8 mouse cellular contexts compared by ENCODE assay signal in the genomic region with DNA sequence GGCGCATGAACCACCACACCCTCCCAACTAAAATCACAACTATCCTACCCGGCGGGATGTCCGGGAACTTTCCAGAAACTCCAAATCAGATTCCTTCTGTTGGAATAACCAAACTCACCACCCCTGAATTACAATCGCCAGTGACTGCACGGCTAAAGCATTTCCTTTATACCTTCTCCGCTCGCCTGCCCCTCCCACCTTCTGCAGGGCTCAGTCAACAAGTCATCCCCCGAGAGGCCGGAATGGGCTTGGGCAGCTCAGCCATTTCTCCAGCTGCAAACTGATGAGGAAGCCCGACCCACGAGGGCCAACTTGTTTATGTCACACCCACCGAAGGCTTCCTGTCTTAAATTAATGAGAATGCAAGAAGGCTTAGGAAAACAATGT.
DNase-seq lines count a peak whose midpoint lies in the region; ATAC-seq and TF ChIP-seq lines count a peak whose summit lies in the region.

No protein-coding gene starts in this region.

- H3K4me2 ChIP-seq in heart, embryonic 16.5 days (ENCODE audit: low read depth, low read length) = peak overlapping the region; percentile 97

- H3K36me3 ChIP-seq in heart, embryonic 16.5 days (ENCODE audit: control insufficient read depth, insufficient read depth) = no peaks in the 10 kb centered on the region

- ATAC-seq in heart, embryonic 16.5 days (replicated peaks; ENCODE audit: extremely low read depth, insufficient read depth, low FRiP score) = peak; percentile 69

- no peaks in the 10 kb centered on the region for H3K27me3 ChIP-seq in heart, embryonic 16.5 days (ENCODE audit: control insufficient read depth, insufficient read depth, low read length)

- H3K27ac ChIP-seq in embryonic fibroblast, embryonic 13.5 days (ENCODE audit: insufficient read depth, low read length) = no peak overlapping the region; the same call in 1 of the 2 replicates
- peak overlapping the region; percentile 75 for H3K27ac ChIP-seq in heart, embryonic 16.5 days (ENCODE audit: low read length)

- no peaks in the 10 kb centered on the region for H3K9me3 ChIP-seq in heart, embryonic 16.5 days (replicated peaks; ENCODE audit: control insufficient read depth, low read length)

- 3% methylated on average over 13 of the region's 13 CpGs for WGBS in heart, embryonic 16.5 days

- no peak for TF ChIP-seq POLR2A in embryonic fibroblast, embryonic 13.5 days (IDR thresholded peaks at IDR 0.05; ENCODE audit: low read depth, low read length)

- peak overlapping the region; percentile 39 for H3K4me3 ChIP-seq in embryonic fibroblast, embryonic 13.5 days (ENCODE audit: insufficient read depth, low read length)
- peak overlapping the region; percentile 68 for H3K4me3 ChIP-seq in heart, embryonic 16.5 days (ENCODE audit: low read length)

- peaks cover 6% of the 10 kb centered on the region; the same call in 1 of the 2 replicates for H3K4me1 ChIP-seq in embryonic fibroblast, embryonic 13.5 days (ENCODE audit: control insufficient read depth, insufficient read depth, low read length)
- peaks cover 30% of the 10 kb centered on the region for H3K4me1 ChIP-seq in heart, embryonic 16.5 days (ENCODE audit: control insufficient read depth, insufficient read depth, low read length)

- no peak for TF ChIP-seq CTCF in embryonic fibroblast, embryonic 13.5 days (IDR thresholded peaks at IDR 0.05; ENCODE audit: borderline replicate concordance, insufficient read depth, low read length)

- DNase-seq in cerebellum, postnatal 14 days = peak; percentile 6 to 20
- DNase-seq in cerebellum, adult 11-12 months = no peak
- peak; percentile 80 for DNase-seq in kidney, postnatal 14 days
- peak; percentile 77 to 88 for DNase-seq in lung, postnatal 4 days
- DNase-seq in testis, postnatal 10 days (ENCODE audit: low spot score) = peak; percentile 60
- no peak for DNase-seq in right cerebral cortex, postnatal 14 days

- peak overlapping the region; percentile 79 for H3K9ac ChIP-seq in heart, embryonic 16.5 days (ENCODE audit: low read length)

Comparison
In these comparisons a context has a peak if more than half of its experiments do, and no peak if none do; other contexts are left out.
1. DNase-seq: peak in cerebellum, postnatal 14 days (2 of 2), kidney, postnatal 14 days (single experiment), lung, postnatal 4 days (2 of 2) and testis, postnatal 10 days (single experiment); none in cerebellum, adult 11-12 months (single experiment) and right cerebral cortex, postnatal 14 days (single experiment).